Mouse (Mus musculus) lung, postnatal 0 days (tissue): ENCODE data around the gene Gm13272. TPM values are rescaled to one million over a fixed set of nuclear protein-coding genes. Genes with fewer than 3 reads are reported as not detected.
"Not testable (repeated sequence)": the region's sequence is repeated elsewhere in the genome, so short reads cannot be mapped to it uniquely, and the experiment has no call there.

Source experiments
- ATAC-seq: fragments of 200-750 bp; cut with Nextera tagmentation; 2 replicates; pipeline ENCODE4 v1.8.0; 2017; ENCODE audit warnings: moderate library complexity
- DNase-seq: peaks from one replicate; pipeline ENCODE4 v3.0.0-alpha.2; 2016; ENCODE audit warnings: low spot score
- H3K27ac ChIP-seq: fragments of 300-500 bp; sonication (generic); 2 replicates; pipeline ENCODE4 v1.5.1; 2014; ENCODE audit warnings: antibody characterized with exemption, mild to moderate bottlenecking, low read length, mixed read lengths
- H3K27me3 ChIP-seq: fragments of 300-500 bp; sonication (generic); replicated peaks from 2 replicates; pipeline ENCODE4 v1.6.1; 2014; ENCODE audit warnings: low read length, mixed read lengths; ENCODE audit not compliant: insufficient read depth
- H3K36me3 ChIP-seq: fragments of 300-500 bp; sonication (generic); 2 replicates; pipeline ENCODE4 v1.6.1; 2014; ENCODE audit warnings: low read length, mixed read lengths; ENCODE audit not compliant: insufficient read depth
- H3K4me1 ChIP-seq: fragments of 300-500 bp; sonication (generic); 2 replicates; pipeline ENCODE4 v1.6.1; 2014; ENCODE audit warnings: antibody characterized with exemption, low read depth, low read length, mixed read lengths; ENCODE audit not compliant: insufficient read depth
- H3K4me2 ChIP-seq: fragments of 300-500 bp; sonication (generic); replicated peaks from 2 replicates; pipeline ENCODE4 v1.6.1; 2014; ENCODE audit warnings: low read depth, mild to moderate bottlenecking, low read length, moderate library complexity, mixed read lengths
- H3K4me3 ChIP-seq: fragments of 300-500 bp; sonication (generic); 2 replicates; pipeline ENCODE4 v1.5.1; 2014; ENCODE audit warnings: low read depth, low read length
- H3K9ac ChIP-seq: fragments of 300-500 bp; sonication (generic); replicated peaks from 2 replicates; pipeline ENCODE4 v1.6.1; 2014; ENCODE audit warnings: low read depth, mild to moderate bottlenecking
- H3K9me3 ChIP-seq: fragments of 300-500 bp; sonication (generic); 2 replicates; pipeline ENCODE4 v1.6.1; 2016; ENCODE audit warnings: low read length, mixed read lengths
- CTCF ChIP-seq: IDR thresholded peaks from 2 replicates; pipeline ENCODE4 v1.5.1; 2016; ENCODE audit warnings: antibody characterized with exemption, mild to moderate bottlenecking
- EP300 ChIP-seq: IDR thresholded peaks from 2 replicates; pipeline ENCODE4 v1.6.1; 2016; ENCODE audit warnings: antibody characterized with exemption, mild to moderate bottlenecking, control low read depth
- WGBS: fragments of 180-500 bp; shearing (Covaris S2); extraction: QIAGEN DNeasy Blood & Tissue Kit; methylation state at CpG from one replicate; pipeline ENCODE4 v1.1.7; 2014; 5-methylcytosine and 5-hydroxymethylcytosine counted together
- polyA plus RNA-seq: library from polyadenylated mRNA; unstranded; fragments of >200 nt; fragmentation: Nextera tagmentation; extraction: Ambion mirVana; gene quantifications from 2 replicates; pipeline ENCODE4 v1.2.1, GENCODE M21; 2015

Gm13272 gene
- polyA plus RNA-seq = not detected in 2 replicates

GRCm38 (mm10) chr4:88779550-88779949, at the start of gene Gm13272:
Gene Gm13272, plus strand, starts transcription at chr4:88779850.
- H3K9ac ChIP-seq, H3K27me3 ChIP-seq, ATAC-seq, DNase-seq, H3K4me3 ChIP-seq, H3K4me1 ChIP-seq, H3K36me3 ChIP-seq, H3K4me2 ChIP-seq, H3K27ac ChIP-seq, H3K9me3 ChIP-seq: not testable (repeated sequence)
- no CpG with 5 or more reads among the region's 29 CpGs for WGBS

DNA sequence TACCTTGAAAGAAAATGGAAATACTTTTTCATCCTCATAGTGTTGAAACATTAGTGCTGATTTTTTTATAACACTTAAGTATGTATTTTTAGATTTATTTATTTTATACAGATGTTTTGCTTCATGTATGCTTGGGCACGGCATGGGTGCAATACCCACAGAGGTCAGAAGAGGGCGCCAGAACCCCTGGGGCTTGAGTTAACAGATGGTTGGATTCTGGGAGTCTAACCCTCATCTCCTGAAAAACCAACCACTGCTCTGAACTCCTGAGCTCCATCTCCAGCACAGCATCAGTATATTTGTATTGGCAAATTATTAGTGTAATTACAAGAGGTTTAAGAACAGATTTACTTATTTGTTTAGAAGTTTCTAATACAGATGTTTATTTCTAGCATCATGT, 41.2 kb upstream of the Gm13272 start:
- Histone ChIP-seq H3K4me3 (no peak overlapping the region), H3K9me3 (no peaks in the 10 kb centered on the region), H3K27ac (no peak overlapping the region), H3K4me2 (no peak overlapping the region), H3K9ac (no peak overlapping the region), H3K36me3 (no peaks in the 10 kb centered on the region), H3K4me1 (no peaks in the 10 kb centered on the region), H3K27me3 (no peaks in the 10 kb centered on the region)
- TF ChIP-seq EP300 = no peak
- TF ChIP-seq CTCF = peak; percentile 93
- DNase-seq (peak; percentile 81), ATAC-seq (peak; percentile 62)
- 1% methylated on average over 2 of the region's 2 CpGs for WGBS

DNA sequence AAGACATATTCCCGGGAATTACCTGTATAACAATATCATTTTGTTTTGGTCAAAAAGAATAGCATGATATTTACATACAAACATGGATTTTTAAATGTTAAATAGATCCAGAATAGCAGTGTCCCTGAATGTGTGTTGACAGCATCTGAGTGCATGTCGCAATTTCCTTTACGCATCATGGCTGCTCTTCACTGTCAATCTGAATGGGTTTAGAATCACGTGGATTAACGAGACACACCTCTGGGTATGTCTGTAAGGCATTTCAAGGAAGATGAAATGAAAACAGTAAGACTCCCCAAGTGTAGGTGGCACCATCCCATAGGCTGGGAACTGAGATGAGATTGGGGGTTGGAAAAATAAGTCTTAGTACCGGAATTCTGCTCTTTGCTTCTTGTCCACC, 40.6 kb upstream of the Gm13272 start:
- no peak overlapping the region for H3K4me3 ChIP-seq
- no peak overlapping the region for H3K27ac ChIP-seq
- H3K4me2 ChIP-seq = no peak overlapping the region
- WGBS = 84% methylated on average over 6 of the region's 6 CpGs
- no peak overlapping the region for H3K9ac ChIP-seq
- no peaks in the 10 kb centered on the region for H3K4me1 ChIP-seq
- TF ChIP-seq EP300 = no peak
- no peak for TF ChIP-seq CTCF
- H3K27me3 ChIP-seq = no peaks in the 10 kb centered on the region
- H3K36me3 ChIP-seq = no peaks in the 10 kb centered on the region
- ATAC-seq (no peak), DNase-seq (no peak)
- no peaks in the 10 kb centered on the region for H3K9me3 ChIP-seq

DNA sequence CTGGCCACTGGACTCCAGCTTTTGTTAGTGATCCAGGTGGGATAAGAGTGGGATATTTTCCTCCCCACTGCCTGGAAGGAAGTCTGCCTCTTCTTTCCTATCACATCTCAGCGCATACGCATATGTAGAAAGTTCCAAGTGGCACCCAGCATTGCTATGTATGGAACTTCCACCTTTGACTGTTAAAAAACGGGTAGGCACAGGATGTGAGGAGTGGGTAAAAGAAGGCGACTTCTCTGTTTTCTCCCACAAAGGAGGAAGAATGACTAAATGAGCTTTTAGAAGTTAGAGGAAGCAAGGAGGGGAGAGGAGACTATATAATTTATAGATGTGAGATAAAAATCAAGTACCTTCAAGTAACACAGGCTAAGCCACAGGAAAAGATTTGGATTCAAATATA, 38.2 kb upstream of the Gm13272 start:
- Histone ChIP-seq H3K27me3 (no peaks in the 10 kb centered on the region), H3K36me3 (no peaks in the 10 kb centered on the region), H3K9ac (no peak overlapping the region), H3K27ac (no peak overlapping the region), H3K4me3 (no peak overlapping the region), H3K4me1 (no peaks in the 10 kb centered on the region), H3K4me2 (no peak overlapping the region), H3K9me3 (no peaks in the 10 kb centered on the region)
- DNase-seq (no peak), ATAC-seq (no peak)
- no peak for TF ChIP-seq EP300
- TF ChIP-seq CTCF = no peak
- 80% methylated on average over 4 of the region's 4 CpGs for WGBS

DNA sequence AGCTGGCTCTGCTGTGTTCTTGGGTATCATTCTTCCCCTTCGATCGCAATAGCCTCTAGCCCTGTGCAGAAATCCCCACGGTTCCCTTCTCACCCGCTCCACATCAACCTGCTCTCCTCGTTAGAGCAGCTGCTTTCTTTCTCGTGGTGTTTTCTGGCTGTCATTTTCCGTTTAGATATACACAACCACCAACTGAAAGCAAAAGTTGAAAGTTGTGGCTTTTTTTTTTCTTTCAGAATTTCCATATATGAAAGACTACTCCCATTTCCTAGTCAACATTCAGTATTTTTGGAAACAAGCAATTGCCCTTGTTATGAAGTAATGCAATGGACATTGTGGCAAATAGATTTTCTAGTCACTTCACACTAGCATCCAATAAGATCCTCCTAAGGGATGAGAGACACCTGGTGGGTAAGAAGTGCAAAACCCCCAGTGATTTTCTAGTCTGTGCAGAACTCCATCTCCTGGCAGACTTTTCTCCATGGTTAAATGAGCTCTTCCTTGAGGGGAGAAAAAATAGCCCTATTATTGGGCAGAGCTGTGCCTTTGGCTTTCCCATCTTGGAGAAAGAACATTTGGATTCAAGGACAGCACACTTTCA, 36.8 kb upstream of the Gm13272 start:
- 61% methylated on average over 7 of the region's 7 CpGs for WGBS
- Histone ChIP-seq H3K9ac (no peak overlapping the region), H3K36me3 (no peaks in the 10 kb centered on the region), H3K4me2 (no peak overlapping the region), H3K9me3 (no peaks in the 10 kb centered on the region), H3K27ac (no peak overlapping the region), H3K27me3 (no peaks in the 10 kb centered on the region), H3K4me3 (no peak overlapping the region), H3K4me1 (no peaks in the 10 kb centered on the region)
- DNase-seq = no peak
- TF ChIP-seq EP300 (no peak), CTCF (peak; percentile 35)
- ATAC-seq = no peak

DNA sequence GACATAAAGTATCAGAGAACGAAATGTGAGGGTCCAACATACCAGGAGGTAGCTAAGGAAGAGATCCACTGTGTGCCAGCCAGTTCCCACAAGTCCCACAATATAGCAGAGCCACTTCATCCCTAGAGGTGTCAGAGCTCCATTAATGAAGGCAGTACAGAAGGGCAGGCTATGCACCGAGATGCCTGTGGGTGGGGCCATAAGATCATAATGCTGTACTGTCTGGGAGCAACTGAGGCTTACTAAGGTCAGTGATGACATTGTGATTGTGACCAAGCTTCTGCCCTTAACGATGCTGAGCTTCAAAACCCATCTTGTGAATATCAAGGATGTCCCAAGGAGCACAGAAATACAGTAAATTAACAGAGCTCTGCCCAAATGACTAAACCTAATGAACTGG, 35.4 kb upstream of the Gm13272 start:
- H3K27ac ChIP-seq = no peak overlapping the region
- H3K4me2 ChIP-seq = no peak overlapping the region
- peak; percentile 26; the same call in 1 of the 2 replicates for TF ChIP-seq CTCF
- TF ChIP-seq EP300 = no peak
- no peaks in the 10 kb centered on the region for H3K4me1 ChIP-seq
- no peaks in the 10 kb centered on the region for H3K36me3 ChIP-seq
- no peak for DNase-seq
- H3K27me3 ChIP-seq = no peaks in the 10 kb centered on the region
- H3K9ac ChIP-seq = no peak overlapping the region
- ATAC-seq = no peak
- H3K9me3 ChIP-seq = no peaks in the 10 kb centered on the region
- no peak overlapping the region for H3K4me3 ChIP-seq
- WGBS = 58% methylated on average over 3 of the region's 3 CpGs

GRCm38 (mm10) chr4:88749926-88750325, 29.7 kb upstream of the Gm13272 start:
- ATAC-seq (no peak), DNase-seq (no peak)
- TF ChIP-seq CTCF (no peak), EP300 (no peak)
- H3K36me3 ChIP-seq = no peaks in the 10 kb centered on the region
- H3K9me3 ChIP-seq = no peaks in the 10 kb centered on the region
- H3K4me1 ChIP-seq = no peaks in the 10 kb centered on the region
- H3K27ac ChIP-seq = no peak overlapping the region
- WGBS = 55% methylated on average over 6 of the region's 6 CpGs
- no peak overlapping the region for H3K9ac ChIP-seq
- no peaks in the 10 kb centered on the region for H3K27me3 ChIP-seq
- H3K4me3 ChIP-seq = no peak overlapping the region
- no peak overlapping the region for H3K4me2 ChIP-seq
